Mouse (Mus musculus) brain, embryonic 14.5 days (tissue): ENCODE measurements around the gene Ptpn12.

Experiments used
- CTCF ChIP-seq: fragments of 200-500 bp; IDR thresholded peaks from 2 replicates; pipeline ENCODE4 v1.5.1; 2012; ENCODE audit warnings: inconsistent platforms, mild to moderate bottlenecking, moderate library complexity, borderline replicate concordance; ENCODE audit not compliant: insufficient read depth, insufficient read length; ENCODE audit errors: extremely low read depth
- POLR2A ChIP-seq: fragments of 200-500 bp; IDR thresholded peaks from 2 replicates; pipeline ENCODE4 v1.6.1; 2012; ENCODE audit warnings: mild to moderate bottlenecking, inconsistent platforms, borderline replicate concordance; ENCODE audit not compliant: poor library complexity, insufficient read depth, insufficient read length, severe bottlenecking; ENCODE audit errors: extremely low read depth

DNA sequence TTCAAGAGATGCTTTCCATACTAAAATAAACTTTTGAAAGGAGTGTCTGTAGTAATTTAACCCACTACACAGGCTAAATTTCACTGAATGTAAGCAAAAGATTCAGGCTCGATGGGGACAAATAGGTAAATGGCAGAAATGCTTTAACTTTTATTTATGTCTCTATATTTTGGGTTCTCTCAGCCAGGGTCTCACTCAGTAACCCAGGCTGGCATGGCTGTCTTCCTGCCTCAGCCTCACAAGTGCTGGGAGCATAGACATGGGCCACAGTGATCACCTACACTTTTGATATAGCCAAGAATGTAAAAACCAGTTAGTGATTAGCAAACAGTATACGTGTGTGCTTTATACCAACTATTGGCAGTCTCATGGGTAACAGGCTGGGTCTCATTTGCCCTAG is 1.5 kb upstream of the Ptpn12 start:
- TF ChIP-seq CTCF (no peak), POLR2A (no peak)
